29 mouse cellular contexts compared by ENCODE assay signal in the genomic region with DNA sequence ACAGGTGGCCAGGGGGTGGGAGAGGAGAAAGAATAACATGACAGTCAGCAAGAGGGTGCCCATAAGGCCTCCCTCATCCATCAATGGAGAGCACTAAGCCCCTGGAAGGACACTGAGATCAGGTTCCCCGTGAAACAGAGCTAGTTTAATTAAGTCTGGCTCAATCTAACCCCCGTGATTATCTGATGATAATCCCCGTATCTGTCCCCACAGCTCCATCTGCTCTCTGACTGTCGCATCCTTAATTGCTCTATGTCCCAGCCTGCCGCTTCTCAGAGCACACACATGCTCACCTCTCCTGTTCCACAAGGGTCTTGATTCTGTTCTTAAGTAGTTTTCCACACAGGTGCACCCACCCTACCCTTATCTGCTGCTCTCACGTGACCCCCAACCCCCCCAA. TPM values are rescaled to one million over a fixed set of nuclear protein-coding genes. Genes with fewer than 3 reads are reported as not detected.
DNase-seq lines count a peak whose midpoint lies in the region; ATAC-seq and TF ChIP-seq lines count a peak whose summit lies in the region.
"Had no signal": no experiment of that assay in that cellular context is flagged by ENCODE, and none has a peak within 500 bp of the region (broad histone marks: within the 10 kb centered on the region; RNA-seq: fewer than 3 reads in every experiment).

No protein-coding gene starts in this region.

- no peaks in the 10 kb centered on the region for H3K9me3 ChIP-seq in hindbrain, embryonic 12.5 days (replicated peaks)
- H3K9me3 ChIP-seq in hindbrain, embryonic 14.5 days (ENCODE audit: control insufficient read depth, low read length): no peaks in the 10 kb centered on the region
- no peaks in the 10 kb centered on the region for H3K9me3 ChIP-seq in forebrain, embryonic 15.5 days
- H3K9me3 ChIP-seq in midbrain, embryonic 14.5 days (ENCODE audit: control insufficient read depth, low read length): no peaks in the 10 kb centered on the region
- H3K9me3 ChIP-seq: embryonic facial prominence, embryonic 15.5 days; G1E; heart, embryonic 12.5 days; kidney, embryonic 15.5 days; liver, embryonic 15.5 days; lung, embryonic 15.5 days; megakaryocyte, embryonic 14.5 days; neural tube, embryonic 13.5 days had no signal

- H3K27me3 ChIP-seq in hindbrain, embryonic 12.5 days: no peaks in the 10 kb centered on the region
- H3K27me3 ChIP-seq in hindbrain, embryonic 14.5 days (ENCODE audit: control insufficient read depth, insufficient read depth, low read length): no peaks in the 10 kb centered on the region
- H3K27me3 ChIP-seq in forebrain, embryonic 15.5 days: no peaks in the 10 kb centered on the region
- H3K27me3 ChIP-seq in midbrain, embryonic 14.5 days (ENCODE audit: control insufficient read depth, insufficient read depth, low read length): no peaks in the 10 kb centered on the region
- no peaks in the 10 kb centered on the region for H3K27me3 ChIP-seq in kidney, adult 2 months (replicated peaks; ENCODE audit: control insufficient read depth, insufficient read depth, low read length)
- H3K27me3 ChIP-seq: embryonic facial prominence, embryonic 15.5 days; heart, embryonic 12.5 days; kidney, embryonic 15.5 days; liver, embryonic 15.5 days; neural tube, embryonic 13.5 days had no signal

- no peak for TF ChIP-seq POLR2A in brain, embryonic 14.5 days (IDR thresholded peaks at IDR 0.05; ENCODE audit: borderline replicate concordance, extremely low read depth, insufficient read depth, insufficient read length, poor library complexity, severe bottlenecking)
- TF ChIP-seq POLR2A in kidney, adult 2 months (IDR thresholded peaks at IDR 0.05; ENCODE audit: low read depth, low read length): no peak

- no peak for ATAC-seq in hindbrain, embryonic 12.5 days (ENCODE audit: low FRiP score)
- ATAC-seq in hindbrain, embryonic 14.5 days (ENCODE audit: low FRiP score): no peak
- ATAC-seq in forebrain, embryonic 15.5 days (replicated peaks): no peak; the same call in 1 of the 2 replicates
- no peak for ATAC-seq in midbrain, embryonic 14.5 days (ENCODE audit: low FRiP score, low TSS enrichment)
- ATAC-seq: intestine, postnatal 0 days had no signal

- no peak overlapping the region for H3K4me3 ChIP-seq in hindbrain, embryonic 12.5 days
- H3K4me3 ChIP-seq in hindbrain, embryonic 14.5 days (replicated peaks; ENCODE audit: low read length): no peak overlapping the region
- H3K4me3 ChIP-seq in forebrain, embryonic 15.5 days: no peak overlapping the region
- no peak overlapping the region for H3K4me3 ChIP-seq in midbrain, embryonic 14.5 days (replicated peaks; ENCODE audit: low read depth, low read length)
- H3K4me3 ChIP-seq in kidney, adult 2 months (ENCODE audit: insufficient read depth, low read depth, low read length): no peak overlapping the region
- H3K4me3 ChIP-seq: embryonic facial prominence, embryonic 15.5 days; heart, embryonic 12.5 days; kidney, embryonic 15.5 days; left cerebral cortex, adult 2 months; liver, embryonic 15.5 days; lung, embryonic 15.5 days; megakaryocyte, embryonic 14.5 days; neural tube, embryonic 13.5 days had no signal

- peak overlapping the region; percentile 19 for H3K27ac ChIP-seq in hindbrain, embryonic 12.5 days
- no peak overlapping the region for H3K27ac ChIP-seq in hindbrain, embryonic 14.5 days
- H3K27ac ChIP-seq in forebrain, embryonic 15.5 days (replicated peaks): peak overlapping the region; percentile 45
- peak overlapping the region; percentile 21; the same call in 1 of the 2 replicates for H3K27ac ChIP-seq in midbrain, embryonic 14.5 days (replicated peaks; ENCODE audit: low read depth, low read length)
- H3K27ac ChIP-seq in kidney, adult 2 months (ENCODE audit: insufficient read depth, low read depth, low read length): no peak overlapping the region
- H3K27ac ChIP-seq: embryonic facial prominence, embryonic 15.5 days; kidney, embryonic 15.5 days; left cerebral cortex, adult 2 months; liver, embryonic 15.5 days; lung, embryonic 15.5 days; neural tube, embryonic 13.5 days had no signal

- 39% methylated on average over 6 of the region's 6 CpGs for WGBS in hindbrain, embryonic 12.5 days
- WGBS in hindbrain, embryonic 14.5 days: 36% methylated on average over 6 of the region's 6 CpGs
- 34% methylated on average over 6 of the region's 6 CpGs for WGBS in forebrain, embryonic 15.5 days
- 26% methylated on average over 6 of the region's 6 CpGs for WGBS in midbrain, embryonic 14.5 days
- 70% methylated on average over 6 of the region's 6 CpGs for WGBS in kidney, adult 2 months

- H3K9ac ChIP-seq in hindbrain, embryonic 12.5 days: no peak overlapping the region
- H3K9ac ChIP-seq in hindbrain, embryonic 14.5 days: no peak overlapping the region
- H3K9ac ChIP-seq in forebrain, embryonic 15.5 days (replicated peaks): no peak overlapping the region
- no peak overlapping the region for H3K9ac ChIP-seq in midbrain, embryonic 14.5 days (replicated peaks; ENCODE audit: low read length)
- H3K9ac ChIP-seq: embryonic facial prominence, embryonic 15.5 days; heart, embryonic 12.5 days; kidney, embryonic 15.5 days; liver, embryonic 15.5 days; lung, embryonic 15.5 days; neural tube, embryonic 13.5 days had no signal

- no peak for TF ChIP-seq CTCF in brain, embryonic 14.5 days (IDR thresholded peaks at IDR 0.05; ENCODE audit: borderline replicate concordance, extremely low read depth, insufficient read depth, insufficient read length)
- TF ChIP-seq CTCF in kidney, adult 2 months (conservative IDR thresholded peaks at IDR 0.05; ENCODE audit: insufficient read depth, insufficient read length, low read depth, low read length): no peak

- no peaks in the 10 kb centered on the region for H3K36me3 ChIP-seq in hindbrain, embryonic 12.5 days
- no peaks in the 10 kb centered on the region for H3K36me3 ChIP-seq in hindbrain, embryonic 14.5 days (replicated peaks; ENCODE audit: control insufficient read depth, insufficient read depth)
- H3K36me3 ChIP-seq in forebrain, embryonic 15.5 days: no peaks in the 10 kb centered on the region
- no peaks in the 10 kb centered on the region for H3K36me3 ChIP-seq in midbrain, embryonic 14.5 days (ENCODE audit: control insufficient read depth, insufficient read depth, low read length)
- no peaks in the 10 kb centered on the region for H3K36me3 ChIP-seq in kidney, adult 2 months (ENCODE audit: control insufficient read depth, insufficient read depth, low read length)
- H3K36me3 ChIP-seq: embryonic facial prominence, embryonic 15.5 days; G1E; heart, embryonic 12.5 days; kidney, embryonic 15.5 days; liver, embryonic 15.5 days; lung, embryonic 15.5 days; neural tube, embryonic 13.5 days had no signal

- H3K4me1 ChIP-seq in hindbrain, embryonic 12.5 days: peaks cover 54% of the 10 kb centered on the region
- H3K4me1 ChIP-seq in hindbrain, embryonic 14.5 days (replicated peaks; ENCODE audit: control insufficient read depth, insufficient read depth, low read length): peaks cover 50% of the 10 kb centered on the region
- H3K4me1 ChIP-seq in forebrain, embryonic 15.5 days: peaks cover 53% of the 10 kb centered on the region
- H3K4me1 ChIP-seq in midbrain, embryonic 14.5 days (ENCODE audit: control insufficient read depth, insufficient read depth, low read length): peaks cover 43% of the 10 kb centered on the region
- no peaks in the 10 kb centered on the region for H3K4me1 ChIP-seq in kidney, adult 2 months (ENCODE audit: control insufficient read depth, insufficient read depth, low read length)
- H3K4me1 ChIP-seq: liver, embryonic 15.5 days; megakaryocyte, embryonic 14.5 days had no signal

- H3K4me2 ChIP-seq in hindbrain, embryonic 12.5 days (replicated peaks): no peak overlapping the region
- no peak overlapping the region for H3K4me2 ChIP-seq in hindbrain, embryonic 14.5 days (replicated peaks)
- no peak overlapping the region for H3K4me2 ChIP-seq in forebrain, embryonic 15.5 days (replicated peaks)
- no peak overlapping the region for H3K4me2 ChIP-seq in midbrain, embryonic 14.5 days (ENCODE audit: low read length)
- H3K4me2 ChIP-seq: embryonic facial prominence, embryonic 15.5 days; heart, embryonic 12.5 days; kidney, embryonic 15.5 days; liver, embryonic 15.5 days; lung, embryonic 15.5 days; neural tube, embryonic 13.5 days had no signal

- DNase-seq in hindbrain, embryonic 14.5 days (ENCODE audit: low spot score): no peak
- DNase-seq in brain, embryonic 14.5 days (ENCODE audit: low read depth): peak; percentile 69
- DNase-seq in midbrain, embryonic 14.5 days: no peak
- DNase-seq in kidney, adult 2 months: no peak
- DNase-seq in urinary bladder, adult 18-20 months (ENCODE audit: low spot score in 2 of 2): no peak
- no peak for DNase-seq in urinary bladder, postnatal 10 days (ENCODE audit: low spot score)
- DNase-seq: adrenal gland, adult 8-10 months; B cell, adult 2 months; cerebellum, adult 8-10 months; gastrocnemius, postnatal 14 days; heart, adult 18-20 months; heart, postnatal 10 days; kidney, postnatal 4 days; liver; lung, postnatal 36 days; thymus, adult 2 months; thymus, postnatal 4 days had no signal

RNA-seq across cellular contexts. Expression of a gene that starts 42.4 kb away (rescaled TPM):
- 3,841 and 3,900 TPM in 2 replicates for polyA plus RNA-seq in hindbrain, embryonic 12.5 days (2016; fragmentation: Nextera tagmentation; extraction: Ambion mirVana)
- 4,569 and 4,588 TPM in 2 replicates for polyA plus RNA-seq in hindbrain, embryonic 14.5 days (2014; fragmentation: Nextera tagmentation; extraction: Ambion mirVana)
- 8,068 and 9,838 TPM in 2 replicates for polyA plus RNA-seq in brain, embryonic 14.5 days (2012; rRNA removed)
- polyA plus RNA-seq in forebrain, embryonic 15.5 days (2015; fragmentation: Nextera tagmentation; extraction: Ambion mirVana): 6,946 and 7,065 TPM in 2 replicates
- polyA plus RNA-seq in midbrain, embryonic 14.5 days (2014; fragmentation: Nextera tagmentation; extraction: Ambion mirVana): 7,465 and 9,945 TPM in 2 replicates
- 1.9 and 3.9 TPM in 2 replicates for polyA plus RNA-seq in kidney, adult 2 months (2012; rRNA removed)
- polyA plus RNA-seq: G1E had no signal

RNA-seq across cellular contexts. Expression of a gene that starts 53.5 kb away (rescaled TPM):
- 139 and 140 TPM in 2 replicates for polyA plus RNA-seq in hindbrain, embryonic 12.5 days (2016; fragmentation: Nextera tagmentation; extraction: Ambion mirVana)
- polyA plus RNA-seq in hindbrain, embryonic 14.5 days (2014; fragmentation: Nextera tagmentation; extraction: Ambion mirVana): 285 and 323 TPM in 2 replicates
- 225 and 231 TPM in 2 replicates for polyA plus RNA-seq in brain, embryonic 14.5 days (2012; rRNA removed)
- polyA plus RNA-seq in forebrain, embryonic 15.5 days (2015; fragmentation: Nextera tagmentation; extraction: Ambion mirVana): 184 and 201 TPM in 2 replicates
- polyA plus RNA-seq in midbrain, embryonic 14.5 days (2014; fragmentation: Nextera tagmentation; extraction: Ambion mirVana): 353 and 397 TPM in 2 replicates
- polyA plus RNA-seq in kidney, adult 2 months (2012; rRNA removed): 43.7 and 49.5 TPM in 2 replicates

Comparison
In these comparisons a context has a peak if more than half of its experiments do, and no peak if none do; other contexts are left out.
1. H3K27ac ChIP-seq: peak in hindbrain, embryonic 12.5 days (single experiment), forebrain, embryonic 15.5 days (single experiment) and midbrain, embryonic 14.5 days (single experiment); none in hindbrain, embryonic 14.5 days (single experiment) and kidney, adult 2 months (single experiment).
2. RNA of a gene that starts 42.4 kb away (polyA plus RNA-seq): 8,068 to 9,838 TPM in brain, embryonic 14.5 days, 7,465 to 9,945 TPM in midbrain, embryonic 14.5 days, 6,946 to 7,065 TPM in forebrain, embryonic 15.5 days, 4,569 to 4,588 TPM in hindbrain, embryonic 14.5 days and 3,841 to 3,900 TPM in hindbrain, embryonic 12.5 days; 1.9 to 3.9 TPM in kidney, adult 2 months; every median in the first group is over 100 times any median in the second.